Mouse (Mus musculus) E14TG2a.4 (cell line): ENCODE measurements around the gene Phox2a.

ENCODE experiments used
- CTCF ChIP-seq: conservative IDR thresholded peaks from 2 replicates; pipeline ENCODE4 v1.5.1; 2014; ENCODE audit warnings: low read length
- NANOG ChIP-seq: IDR thresholded peaks from 2 replicates; pipeline ENCODE4 v1.6.1; 2014; ENCODE audit warnings: borderline replicate concordance, low read length, mixed read lengths

DNA sequence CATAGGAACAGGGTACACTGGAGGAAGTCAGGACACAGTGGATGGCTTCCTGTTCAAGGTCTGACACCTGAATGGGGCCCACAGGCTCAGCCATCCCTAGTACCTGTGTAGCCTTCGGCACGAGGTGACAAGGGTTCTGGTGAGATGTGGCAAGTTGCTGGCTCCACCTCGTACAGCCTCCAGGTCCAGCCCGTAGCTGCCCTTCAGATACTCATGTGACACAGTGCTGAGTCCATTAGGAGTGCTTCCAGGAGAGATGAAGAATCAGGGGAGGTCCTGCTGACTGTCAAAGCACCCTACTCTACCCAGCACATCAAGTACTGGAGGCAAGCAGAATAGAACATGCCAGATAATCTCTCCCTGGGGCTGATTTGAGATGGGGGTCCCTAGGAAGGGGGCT is 14.3 kb downstream of the Phox2a start:
- no peak for TF ChIP-seq CTCF
- TF ChIP-seq NANOG = no peak
